Mouse (Mus musculus) bone marrow macrophage, adult 2 months (primary cell): ENCODE results near the gene Fgd2. TPM values are rescaled to one million over a fixed set of nuclear protein-coding genes. Genes with fewer than 3 reads are reported as not detected.
A peak's percentile ranks its signal among the peaks of the same experiment; 100 is the strongest.
"Not testable (repeated sequence)": the region's sequence is repeated elsewhere in the genome, so short reads cannot be mapped to it uniquely, and the experiment has no call there.

Experiments
- H3K27ac ChIP-seq: 2 replicates; pipeline ENCODE4 v1.5.1; 2012; ENCODE audit warnings: low read depth, low read length; ENCODE audit not compliant: insufficient read depth
- H3K4me1 ChIP-seq: 2 replicates; pipeline ENCODE4 v1.6.1; 2012; ENCODE audit warnings: low read length; ENCODE audit not compliant: control insufficient read depth, insufficient read depth
- H3K4me3 ChIP-seq: 2 replicates; pipeline ENCODE4 v1.5.1; 2012; ENCODE audit warnings: mild to moderate bottlenecking, low read length, moderate library complexity; ENCODE audit not compliant: insufficient read depth
- CTCF ChIP-seq: IDR thresholded peaks from 2 replicates; pipeline ENCODE4 v1.5.1; 2012; ENCODE audit warnings: low read depth, mild to moderate bottlenecking, low read length, moderate library complexity
- POLR2A ChIP-seq: IDR thresholded peaks from 2 replicates; pipeline ENCODE4 v1.6.1; 2012; ENCODE audit warnings: mild to moderate bottlenecking, low read depth, low read length, borderline replicate concordance
- polyA plus RNA-seq: library from polyadenylated mRNA; stranded (reverse); fragments of >200 nt; gene quantifications from 2 replicates; pipeline ENCODE4 v1.2.4, GENCODE M21; 2012; ENCODE audit not compliant: missing spikeins, insufficient read depth, insufficient read length

Fgd2 gene
- polyA plus RNA-seq, result 136 and 152 TPM in 2 replicates

GRCm38 (mm10) chr17:29360761-29361221 is at the start of gene Fgd2:
Gene Fgd2 (plus strand): TSS chr17:29360914.
- peak within 1 kb of the TSS; percentile 65 for H3K4me3 ChIP-seq
- TF ChIP-seq POLR2A (no peak), CTCF (no peak)
- peaks cover 22% of the 10 kb centered on the region for H3K4me1 ChIP-seq
- peak within 1 kb of the TSS; percentile 96 for H3K27ac ChIP-seq

GRCm38 (mm10) chr17:29311602-29312001 is 49.1 kb upstream of the Fgd2 start:
- Histone ChIP-seq H3K27ac (no peak overlapping the region), H3K4me1 (peaks cover 17% of the 10 kb centered on the region), H3K4me3 (no peak overlapping the region)
- TF ChIP-seq CTCF (no peak), POLR2A (no peak)

GRCm38 (mm10) chr17:29312082-29312481 is 48.6 kb upstream of the Fgd2 start:
- no peak overlapping the region for H3K4me3 ChIP-seq
- H3K4me1 ChIP-seq, result peaks cover 21% of the 10 kb centered on the region
- no peak overlapping the region for H3K27ac ChIP-seq
- TF ChIP-seq CTCF (no peak), POLR2A (no peak)

- TF ChIP-seq CTCF (no peak), POLR2A (no peak)
- Histone ChIP-seq H3K4me3 (no peak overlapping the region), H3K27ac (no peak overlapping the region), H3K4me1 (peaks cover 23% of the 10 kb centered on the region)
These were observed 47.4 kb upstream of the Fgd2 start for GRCm38 (mm10) chr17:29313300-29313699.

GRCm38 (mm10) chr17:29315672-29316465 is 44.8 kb upstream of the Fgd2 start:
- Histone ChIP-seq H3K27ac (peak overlapping the region; percentile 11; the same call in 1 of the 2 replicates), H3K4me1 (peaks cover 32% of the 10 kb centered on the region), H3K4me3 (no peak overlapping the region)
- TF ChIP-seq CTCF (no peak), POLR2A (no peak)

GRCm38 (mm10) chr17:29316891-29317290 is 43.8 kb upstream of the Fgd2 start:
- TF ChIP-seq CTCF, result no peak
- no peak for TF ChIP-seq POLR2A
- Histone ChIP-seq H3K4me1 (peaks cover 32% of the 10 kb centered on the region), H3K27ac (no peak overlapping the region), H3K4me3 (no peak overlapping the region)

GRCm38 (mm10) chr17:29317380-29317779 is 43.3 kb upstream of the Fgd2 start, which contains the start of gene Pi16:
Gene Pi16 (plus strand): TSS chr17:29317680.
- H3K4me3 ChIP-seq, H3K27ac ChIP-seq: not testable (repeated sequence)
- H3K4me1 ChIP-seq, result peaks cover 32% of the 10 kb centered on the region

GRCm38 (mm10) chr17:29318731-29319250 is 41.9 kb upstream of the Fgd2 start:
- Histone ChIP-seq H3K4me3 (no peak overlapping the region), H3K27ac (no peak overlapping the region), H3K4me1 (peaks cover 32% of the 10 kb centered on the region)
- no peak for TF ChIP-seq CTCF
- no peak for TF ChIP-seq POLR2A

GRCm38 (mm10) chr17:29319476-29319875 is 41.2 kb upstream of the Fgd2 start:
- Histone ChIP-seq H3K4me3 (no peak overlapping the region), H3K27ac (no peak overlapping the region), H3K4me1 (peaks cover 32% of the 10 kb centered on the region)
- TF ChIP-seq POLR2A (no peak), CTCF (no peak)
